Mouse (Mus musculus) brain, embryonic 18.5 days (tissue): ENCODE measurements around the gene Dnm3.

Experiments
- DNase-seq: peaks from one replicate; pipeline ENCODE4 v3.0.0-alpha.2; 2012; ENCODE audit warnings: low read depth, low spot score

Gene Dnm3

DNA sequence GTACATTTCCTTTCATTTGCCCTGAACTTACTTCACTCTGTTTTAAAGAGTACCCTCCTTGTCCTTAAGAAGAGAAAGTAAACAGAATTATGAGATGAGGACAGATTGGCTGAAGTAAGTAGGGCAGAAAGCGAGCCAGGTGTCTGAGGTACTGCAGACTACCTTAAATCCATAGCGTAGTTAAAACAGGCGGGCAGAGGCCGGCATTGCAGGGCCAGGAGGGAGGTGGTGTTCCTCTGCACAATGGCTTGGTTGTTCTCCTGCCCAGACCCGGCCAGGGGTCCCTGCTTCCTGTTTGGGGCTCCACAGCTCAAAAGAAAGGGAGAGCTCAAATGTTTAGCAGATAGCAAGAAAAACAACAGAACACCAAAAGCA, 441.4 kb downstream of the Dnm3 start:
- DNase-seq, result no peak

GRCm38 (mm10) chr1:162035800-162036460, 441.9 kb downstream of the Dnm3 start:
- DNase-seq, result no peak

- no peak for DNase-seq
Measured at GRCm38 (mm10) chr1:162023681-162024270, 454.1 kb downstream of the Dnm3 start.

DNA sequence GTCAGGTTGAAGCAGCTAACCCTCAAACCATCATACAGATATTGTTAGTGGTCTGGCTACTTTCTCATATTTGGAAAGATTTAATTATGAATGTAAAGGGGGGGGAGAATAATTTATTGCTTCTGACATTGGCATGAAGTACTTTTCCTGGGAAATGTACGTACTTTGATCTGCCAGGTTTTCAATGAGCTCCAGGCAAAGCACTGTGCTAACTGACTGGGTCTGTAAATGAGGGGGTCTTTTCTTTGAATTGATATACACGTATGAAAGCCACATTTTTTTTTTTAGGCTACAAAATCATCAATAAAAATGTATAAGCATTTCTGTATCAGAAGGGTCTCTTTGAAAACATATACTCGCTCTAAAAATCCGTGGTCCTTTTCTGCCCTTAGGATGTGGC, 457.1 kb downstream of the Dnm3 start:
- DNase-seq, result no peak

DNA sequence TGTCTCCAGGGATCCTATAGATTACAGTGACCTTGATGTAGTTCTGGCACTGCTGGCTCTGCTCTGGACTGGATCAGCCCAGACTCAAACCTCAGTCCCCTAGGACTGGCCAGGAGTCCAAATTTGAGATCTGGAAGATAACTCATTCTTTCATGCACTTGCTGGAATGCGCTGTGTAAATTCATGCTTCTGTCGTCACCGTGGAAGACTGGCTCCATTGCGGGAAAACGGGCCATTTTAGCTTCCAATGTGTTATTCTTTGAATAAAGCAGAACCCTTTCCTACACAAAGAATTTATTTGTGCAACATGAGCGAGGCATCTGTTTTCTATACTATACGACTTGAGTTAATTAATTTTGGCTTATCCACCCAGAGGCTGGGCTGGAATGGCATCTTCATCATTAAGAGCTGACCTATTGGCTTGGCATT, 457.5 kb downstream of the Dnm3 start:
- DNase-seq, result no peak

- no peak for DNase-seq
Measured at GRCm38 (mm10) chr1:162018601-162018977, 459.2 kb downstream of the Dnm3 start.

DNA sequence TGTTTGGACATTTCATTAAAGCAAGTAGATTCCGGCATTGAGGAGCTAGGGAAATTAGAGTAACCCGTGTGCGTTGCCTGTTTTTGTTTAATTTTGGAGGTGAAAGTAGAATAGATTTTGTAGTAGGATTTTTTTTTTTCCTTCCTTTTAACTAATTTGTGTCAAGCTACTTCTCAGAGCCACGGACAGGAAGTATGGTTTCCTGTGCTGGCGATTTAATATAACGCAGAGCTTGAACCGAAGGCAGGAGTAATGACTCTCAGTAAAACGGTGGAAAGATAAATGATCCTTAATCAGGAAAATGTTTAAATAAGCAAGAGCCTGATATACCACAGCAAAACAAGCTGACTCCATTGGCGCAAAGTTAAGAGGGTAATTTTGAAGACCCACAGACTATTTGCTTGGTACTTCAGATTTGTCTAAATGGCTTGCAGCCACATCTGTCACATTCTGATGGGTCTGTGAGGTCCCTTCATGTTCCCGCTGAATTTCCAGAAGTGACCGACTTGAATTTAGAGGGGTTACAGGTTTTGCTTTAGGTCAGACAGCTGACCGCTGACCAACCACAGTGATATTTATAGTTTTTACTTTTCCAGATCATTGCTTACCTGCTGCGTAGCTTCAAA, 459.7 kb downstream of the Dnm3 start:
- no peak for DNase-seq

DNA sequence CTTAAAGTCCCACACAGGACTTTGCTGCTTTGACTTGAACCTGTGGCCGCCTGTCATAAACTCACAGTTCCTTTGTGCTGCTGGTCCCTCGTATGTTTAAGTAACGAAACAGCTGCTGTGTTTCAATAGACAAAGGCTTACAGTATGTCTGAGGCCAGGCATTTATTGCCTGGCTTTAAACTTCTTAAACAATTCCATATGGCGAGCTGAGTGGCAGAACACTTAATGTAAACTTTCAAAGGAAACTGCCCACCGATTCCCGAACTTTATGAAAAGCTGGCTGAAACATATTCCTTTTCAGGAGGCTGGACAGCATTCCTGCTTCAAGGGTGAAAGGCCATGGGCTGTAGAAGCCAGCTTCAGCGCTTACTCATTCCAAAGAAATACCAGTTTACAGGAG, 460.9 kb downstream of the Dnm3 start:
- no peak for DNase-seq

DNA sequence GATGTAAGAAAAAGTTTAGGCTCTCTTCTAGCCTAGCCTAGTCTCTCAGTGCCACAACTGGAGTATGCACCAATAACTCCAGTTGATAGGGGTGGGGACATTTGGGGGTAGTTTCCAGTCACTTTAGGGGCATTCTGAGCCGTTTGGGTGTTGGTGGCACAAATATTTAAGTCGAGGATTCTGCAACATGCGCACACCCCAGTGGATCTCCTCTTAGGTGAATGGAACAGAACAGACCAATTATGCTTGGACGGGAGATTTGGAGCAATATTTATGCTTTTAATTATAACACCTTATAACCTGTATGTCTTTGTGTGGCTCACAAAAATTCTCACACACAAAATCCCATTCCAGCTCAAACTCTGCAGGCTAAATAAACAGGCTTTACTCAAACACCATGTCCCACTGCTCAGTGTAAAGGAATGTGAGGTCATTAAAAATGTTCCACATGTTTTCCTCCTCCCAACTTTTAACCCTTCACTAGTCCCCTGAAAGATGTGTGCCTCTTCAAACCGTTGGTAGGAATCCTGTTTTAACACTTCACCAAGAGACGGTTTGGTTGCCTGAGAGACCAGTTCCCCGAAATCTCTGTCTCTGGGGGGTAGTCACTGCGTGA, 462.5 kb downstream of the Dnm3 start:
- DNase-seq, result no peak

DNA sequence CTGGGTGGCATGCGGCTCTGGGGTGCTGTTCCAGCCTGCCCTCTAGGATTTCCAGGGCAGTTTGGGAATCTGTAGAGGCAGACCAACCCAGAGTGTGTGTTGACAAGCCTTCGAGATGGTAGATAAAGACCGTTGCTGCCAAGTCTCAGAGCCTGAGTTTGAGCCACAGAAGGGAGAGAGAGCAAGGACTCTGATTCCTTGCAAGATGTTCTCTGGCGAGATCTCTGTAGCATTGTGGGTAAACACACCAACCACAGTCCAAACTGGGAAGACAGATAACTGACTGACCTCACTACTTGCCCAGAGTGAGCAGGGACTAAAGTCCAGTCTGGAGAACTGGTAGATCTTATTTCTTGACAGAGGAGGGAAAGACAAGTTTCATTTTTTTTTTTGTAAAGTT, 464.3 kb downstream of the Dnm3 start:
- DNase-seq, result no peak

DNA sequence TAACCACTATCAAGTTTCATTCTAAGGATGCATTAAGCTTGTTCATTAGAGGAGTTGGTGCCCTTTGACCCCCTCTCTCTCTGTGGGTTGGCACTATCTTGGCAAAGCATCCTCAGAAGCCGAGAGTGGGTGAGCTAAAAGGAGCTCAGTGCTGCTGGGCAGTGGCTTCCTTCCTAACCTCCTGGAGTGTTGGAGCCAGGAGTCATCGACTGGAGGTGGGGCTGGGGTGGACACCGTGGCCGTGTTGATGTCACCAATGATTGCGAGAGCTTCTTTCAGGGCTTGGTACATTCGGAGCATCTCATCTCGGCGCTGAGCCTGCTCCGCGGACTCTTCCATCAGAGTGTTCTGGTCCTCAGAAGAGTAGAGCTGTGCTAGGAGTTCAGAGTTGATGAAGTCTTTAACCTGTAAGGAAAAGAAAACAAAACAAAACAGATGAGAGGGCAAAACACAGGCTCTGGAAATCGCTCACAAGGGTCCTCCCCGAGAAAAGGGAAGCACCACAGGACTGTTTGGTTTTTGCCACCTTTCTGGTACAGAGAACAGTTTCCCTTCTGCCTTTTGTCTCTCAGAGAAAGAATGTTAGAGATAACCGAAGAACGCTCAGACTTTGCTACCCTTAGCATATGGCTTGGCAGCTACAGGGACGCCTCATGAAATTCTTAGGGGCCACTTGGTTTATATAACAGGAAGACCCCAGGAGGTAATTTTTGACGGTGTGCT, 466.1 kb downstream of the Dnm3 start:
- DNase-seq, result no peak

- no peak for DNase-seq
Measured at GRCm38 (mm10) chr1:162009086-162009485, 468.7 kb downstream of the Dnm3 start.

DNA sequence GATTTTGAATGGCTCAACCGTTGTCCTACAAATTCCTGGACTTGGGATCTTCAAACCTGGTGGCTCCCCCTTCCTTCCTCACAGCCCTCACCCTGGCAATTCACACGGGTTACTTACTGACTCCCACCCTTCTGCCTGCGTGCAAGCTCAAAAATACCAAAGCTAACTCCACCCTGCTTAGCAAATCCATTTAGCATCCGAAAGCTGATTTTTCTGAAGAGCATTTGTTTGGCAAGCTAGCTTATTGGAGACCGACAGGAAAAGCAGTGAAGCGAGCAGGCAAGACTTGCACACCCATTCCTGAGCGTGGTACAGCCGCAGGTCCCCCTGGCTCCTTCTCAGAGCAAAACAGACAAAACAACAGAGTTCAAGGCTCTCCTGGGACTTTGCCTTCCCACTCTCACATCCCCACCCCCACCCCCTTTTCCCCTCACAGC, 469.2 kb downstream of the Dnm3 start:
- no peak for DNase-seq

DNA sequence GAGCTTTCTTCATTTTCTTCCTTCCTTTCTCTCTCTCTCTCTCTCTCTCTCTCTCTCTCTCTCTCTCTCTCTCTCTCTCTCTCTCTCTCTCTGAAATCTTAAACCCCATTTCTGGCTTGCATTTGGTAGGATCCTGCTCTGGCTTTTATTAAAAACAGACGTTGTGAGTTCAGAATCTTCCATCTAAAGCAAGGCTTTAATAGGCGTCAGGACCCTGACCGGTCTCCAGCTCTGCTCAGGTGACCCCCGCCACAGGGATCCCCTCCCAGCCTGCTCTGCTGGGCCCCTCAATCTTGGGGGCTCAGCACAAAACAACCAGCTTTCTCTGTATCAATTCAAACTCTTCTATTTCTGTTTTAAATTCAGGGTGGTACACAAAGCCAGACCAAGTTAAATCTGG, 469.6 kb downstream of the Dnm3 start:
- no peak for DNase-seq

DNA sequence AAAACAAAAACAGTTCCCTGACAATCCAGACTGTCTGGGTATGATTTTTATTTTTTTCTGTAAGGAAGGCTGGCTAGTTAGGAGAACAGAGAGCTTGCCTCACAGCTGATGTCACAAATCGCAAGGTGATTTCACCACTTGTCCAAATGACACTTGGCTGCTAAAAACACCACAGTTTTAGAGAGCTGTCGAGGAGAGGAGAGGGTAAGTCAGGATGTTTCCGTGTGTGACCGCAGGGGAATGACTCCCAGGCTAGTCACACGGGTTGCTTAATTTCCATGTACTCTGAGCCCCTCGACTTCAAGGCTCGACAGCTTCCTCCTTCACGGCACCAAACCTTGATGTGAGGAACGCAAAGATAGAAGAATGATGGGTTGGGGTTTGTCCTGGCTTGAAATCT, 471.7 kb downstream of the Dnm3 start:
- no peak for DNase-seq

- no peak for DNase-seq
Measured at GRCm38 (mm10) chr1:162004821-162005770, 472.7 kb downstream of the Dnm3 start.

DNA sequence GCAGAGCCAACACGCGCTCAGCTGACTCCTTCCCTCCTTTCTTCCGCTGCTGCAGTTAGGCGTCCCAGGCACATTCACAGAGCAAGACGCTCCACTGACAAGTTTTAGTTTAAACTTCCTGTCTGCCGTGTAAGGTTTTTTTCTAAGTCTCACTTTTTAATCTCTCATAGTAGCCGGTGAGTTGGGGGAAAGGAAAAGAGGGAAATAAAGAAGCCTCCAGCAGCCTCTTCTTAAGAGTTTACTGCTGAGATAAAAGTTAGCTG, 473.4 kb downstream of the Dnm3 start:
- DNase-seq, result no peak

- no peak for DNase-seq
Measured at GRCm38 (mm10) chr1:162003729-162004517, 473.9 kb downstream of the Dnm3 start.

DNA sequence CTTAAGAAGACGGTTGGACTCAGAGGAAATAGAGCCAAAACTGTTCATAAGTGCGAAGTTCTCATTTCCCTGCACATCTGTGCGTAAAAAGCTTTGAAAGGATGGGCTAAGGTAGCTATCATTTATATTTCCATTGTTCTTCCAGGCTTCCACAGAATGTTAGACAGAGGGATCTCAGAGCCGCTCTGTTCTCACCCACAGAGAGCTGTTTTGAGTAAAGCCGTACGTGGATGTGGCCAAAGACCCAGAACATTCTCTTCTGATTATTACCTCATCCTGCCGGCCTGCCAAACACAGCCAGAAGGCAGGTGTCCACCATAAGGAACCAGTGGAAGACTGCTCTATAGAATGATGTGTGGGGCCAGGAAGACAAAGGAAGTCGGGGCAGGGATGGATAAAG, 476.5 kb downstream of the Dnm3 start:
- no peak for DNase-seq

DNA sequence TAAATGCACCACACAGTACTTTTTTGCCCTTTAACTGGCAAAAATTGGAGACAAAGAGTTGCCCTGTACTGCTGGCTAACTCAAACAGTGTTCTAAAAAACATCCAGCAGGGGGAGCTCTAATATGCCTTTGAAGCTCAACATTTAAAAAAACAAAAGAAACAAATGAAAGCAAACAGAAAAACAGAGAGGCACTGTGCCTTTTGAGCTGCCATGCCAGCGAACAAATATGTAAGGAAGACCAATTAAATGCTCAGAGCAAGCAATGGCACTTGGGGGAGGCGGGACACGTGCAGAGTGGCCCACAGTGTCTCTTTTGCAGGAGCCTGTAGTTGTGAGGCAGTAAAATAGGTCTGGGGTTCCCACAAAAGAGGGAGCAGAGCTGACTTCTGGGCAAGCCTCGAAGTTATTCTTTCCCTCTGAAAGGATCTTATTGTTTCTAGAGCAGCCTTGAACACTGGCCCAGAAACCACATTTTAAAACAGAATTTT, 477.9 kb downstream of the Dnm3 start:
- peak; percentile 69 for DNase-seq
